Mouse (Mus musculus): ENCODE results near the gene Grik4.

The Grik4 gene

GRCm38 (mm10) chr9:42850063-42850462, 94.2 kb downstream of the Grik4 start:
- Histone ChIP-seq H3K9me3 (ENCODE audit: low read length) (peaks cover 19% of the 10 kb centered on the region), H3K4me1 (replicated peaks; ENCODE audit: low read depth, low read length) (0 out of 2 replicates have a peak, but pooled peaks cover 4% of the 10 kb centered on the region), H3K36me3 (ENCODE audit: insufficient read depth, low read length) (no peaks in the 10 kb centered on the region), H3K27me3 (ENCODE audit: insufficient read depth, low read length) (no peaks in the 10 kb centered on the region), H3K4me3 (replicated peaks; ENCODE audit: low read length) (no peak overlapping the region)
- TF ChIP-seq NANOG (IDR thresholded peaks at IDR 0.05; ENCODE audit: borderline replicate concordance, low read length) (no peak), CTCF (conservative IDR thresholded peaks at IDR 0.05; ENCODE audit: low read length) (no peak), POU5F1 (IDR thresholded peaks at IDR 0.05; ENCODE audit: borderline replicate concordance, low read length) (no peak)

GRCm38 (mm10) chr9:42848061-42848460, 96.2 kb downstream of the Grik4 start:
- Histone ChIP-seq H3K4me1 (replicated peaks; ENCODE audit: low read depth, low read length) (peaks cover 6% of the 10 kb centered on the region; the same call in 1 of the 2 replicates), H3K9me3 (ENCODE audit: low read length) (peaks cover 21% of the 10 kb centered on the region), H3K4me3 (replicated peaks; ENCODE audit: low read length) (no peak overlapping the region)

GRCm38 (mm10) chr9:42846676-42847425, 97.4 kb downstream of the Grik4 start:
- Histone ChIP-seq H3K27me3 (ENCODE audit: insufficient read depth, low read length) (no peaks in the 10 kb centered on the region), H3K4me3 (replicated peaks; ENCODE audit: low read length) (no peak overlapping the region), H3K9me3 (ENCODE audit: low read length) (peaks cover 21% of the 10 kb centered on the region), H3K4me1 (replicated peaks; ENCODE audit: low read depth, low read length) (peaks cover 5% of the 10 kb centered on the region; the same call in 1 of the 2 replicates), H3K36me3 (ENCODE audit: insufficient read depth, low read length) (no peaks in the 10 kb centered on the region)
- TF ChIP-seq CTCF (conservative IDR thresholded peaks at IDR 0.05; ENCODE audit: low read length) (no peak), NANOG (IDR thresholded peaks at IDR 0.05; ENCODE audit: borderline replicate concordance, low read length) (no peak), POU5F1 (IDR thresholded peaks at IDR 0.05; ENCODE audit: borderline replicate concordance, low read length) (no peak)

More at GRCm38 (mm10) chr9:42848061-42848460, 96.2 kb downstream of the Grik4 start:
- Histone ChIP-seq H3K27me3 (ENCODE audit: insufficient read depth, low read length) (no peaks in the 10 kb centered on the region), H3K36me3 (ENCODE audit: insufficient read depth, low read length) (no peaks in the 10 kb centered on the region)
- TF ChIP-seq POU5F1 (IDR thresholded peaks at IDR 0.05; ENCODE audit: borderline replicate concordance, low read length) (no peak), CTCF (conservative IDR thresholded peaks at IDR 0.05; ENCODE audit: low read length) (no peak), NANOG (IDR thresholded peaks at IDR 0.05; ENCODE audit: borderline replicate concordance, low read length) (no peak)

- no peak overlapping the region for H3K4me3 ChIP-seq (replicated peaks; ENCODE audit: low read length)
- H3K9me3 ChIP-seq (ENCODE audit: low read length) = peaks cover 21% of the 10 kb centered on the region
- H3K36me3 ChIP-seq (ENCODE audit: insufficient read depth, low read length) = no peaks in the 10 kb centered on the region
- no peaks in the 10 kb centered on the region for H3K27me3 ChIP-seq (ENCODE audit: insufficient read depth, low read length)
- H3K4me1 ChIP-seq (replicated peaks; ENCODE audit: low read depth, low read length) = peaks cover 5% of the 10 kb centered on the region; the same call in 1 of the 2 replicates
- TF ChIP-seq NANOG (IDR thresholded peaks at IDR 0.05; ENCODE audit: borderline replicate concordance, low read length) = no peak
- no peak for TF ChIP-seq CTCF (conservative IDR thresholded peaks at IDR 0.05; ENCODE audit: low read length)
- TF ChIP-seq POU5F1 (IDR thresholded peaks at IDR 0.05; ENCODE audit: borderline replicate concordance, low read length) = no peak
These were observed 98.2 kb downstream of the Grik4 start for GRCm38 (mm10) chr9:42846139-42846538.

- TF ChIP-seq POU5F1 (IDR thresholded peaks at IDR 0.05; ENCODE audit: borderline replicate concordance, low read length) (no peak), NANOG (IDR thresholded peaks at IDR 0.05; ENCODE audit: borderline replicate concordance, low read length) (no peak), CTCF (conservative IDR thresholded peaks at IDR 0.05; ENCODE audit: low read length) (no peak)
- H3K4me3 ChIP-seq (replicated peaks; ENCODE audit: low read length) = no peak overlapping the region
- H3K36me3 ChIP-seq (ENCODE audit: insufficient read depth, low read length) = no peaks in the 10 kb centered on the region
- peaks cover 14% of the 10 kb centered on the region for H3K9me3 ChIP-seq (ENCODE audit: low read length)
- H3K27me3 ChIP-seq (ENCODE audit: insufficient read depth, low read length) = no peaks in the 10 kb centered on the region
- peaks cover 15% of the 10 kb centered on the region for H3K4me1 ChIP-seq (replicated peaks; ENCODE audit: low read depth, low read length)
These were observed 100.0 kb downstream of the Grik4 start for GRCm38 (mm10) chr9:42844301-42844700.

- Histone ChIP-seq H3K4me1 (replicated peaks; ENCODE audit: low read depth, low read length) (peaks cover 25% of the 10 kb centered on the region), H3K27me3 (ENCODE audit: insufficient read depth, low read length) (peaks cover 3% of the 10 kb centered on the region; the same call in 1 of the 2 replicates), H3K9me3 (ENCODE audit: low read length) (no peaks in the 10 kb centered on the region), H3K4me3 (replicated peaks; ENCODE audit: low read length) (no peak overlapping the region), H3K36me3 (ENCODE audit: insufficient read depth, low read length) (no peaks in the 10 kb centered on the region)
- no peak for TF ChIP-seq NANOG (IDR thresholded peaks at IDR 0.05; ENCODE audit: borderline replicate concordance, low read length)
- no peak for TF ChIP-seq CTCF (conservative IDR thresholded peaks at IDR 0.05; ENCODE audit: low read length)
These were observed 106.0 kb downstream of the Grik4 start for GRCm38 (mm10) chr9:42838299-42838698.

GRCm38 (mm10) chr9:42837498-42837897, 106.8 kb downstream of the Grik4 start:
- Histone ChIP-seq H3K36me3 (ENCODE audit: insufficient read depth, low read length) (no peaks in the 10 kb centered on the region), H3K27me3 (ENCODE audit: insufficient read depth, low read length) (peaks cover 3% of the 10 kb centered on the region; the same call in 1 of the 2 replicates), H3K4me3 (replicated peaks; ENCODE audit: low read length) (no peak overlapping the region), H3K9me3 (ENCODE audit: low read length) (no peaks in the 10 kb centered on the region), H3K4me1 (replicated peaks; ENCODE audit: low read depth, low read length) (peaks cover 24% of the 10 kb centered on the region)
- no peak for TF ChIP-seq NANOG (IDR thresholded peaks at IDR 0.05; ENCODE audit: borderline replicate concordance, low read length)
- no peak for TF ChIP-seq POU5F1 (IDR thresholded peaks at IDR 0.05; ENCODE audit: borderline replicate concordance, low read length)
- TF ChIP-seq CTCF (conservative IDR thresholded peaks at IDR 0.05; ENCODE audit: low read length) = no peak

GRCm38 (mm10) chr9:42831558-42831957, 112.7 kb downstream of the Grik4 start:
- TF ChIP-seq POU5F1 (IDR thresholded peaks at IDR 0.05; ENCODE audit: borderline replicate concordance, low read length) (no peak), CTCF (conservative IDR thresholded peaks at IDR 0.05; ENCODE audit: low read length) (no peak), NANOG (IDR thresholded peaks at IDR 0.05; ENCODE audit: borderline replicate concordance, low read length) (no peak)
- H3K4me3 ChIP-seq (replicated peaks; ENCODE audit: low read length) = no peak overlapping the region
- peaks cover 7% of the 10 kb centered on the region for H3K4me1 ChIP-seq (replicated peaks; ENCODE audit: low read depth, low read length)
- H3K36me3 ChIP-seq (ENCODE audit: insufficient read depth, low read length) = no peaks in the 10 kb centered on the region
- no peaks in the 10 kb centered on the region for H3K9me3 ChIP-seq (ENCODE audit: low read length)
- H3K27me3 ChIP-seq (ENCODE audit: insufficient read depth, low read length) = peaks cover 12% of the 10 kb centered on the region

Data from E14TG2a.4 (cell line).